Mouse (Mus musculus): ENCODE results near the gene Dvl3.
A peak's percentile ranks its signal among the peaks of the same experiment; 100 is the strongest.

The Dvl3 gene

GRCm38 (mm10) chr16:20497980-20498676, 18.7 kb upstream of the Dvl3 start:
- peak; percentile 91 for DNase-seq

- peak; percentile 99 for DNase-seq
Observed at GRCm38 (mm10) chr16:20498677-20499475, 17.9 kb upstream of the Dvl3 start, which contains the start of gene Eif2b5. Gene Eif2b5 (plus strand): TSS chr16:20498817.

- DNase-seq: no peak
Observed at GRCm38 (mm10) chr16:20506000-20506399, 10.8 kb upstream of the Dvl3 start.

- DNase-seq: no peak
Observed at GRCm38 (mm10) chr16:20509349-20509748, 7.4 kb upstream of the Dvl3 start.

- DNase-seq: no peak
Observed at GRCm38 (mm10) chr16:20511277-20511847, 5.4 kb upstream of the Dvl3 start.

- peak; percentile 81 for DNase-seq
Observed at GRCm38 (mm10) chr16:20516032-20516431, 750 bp upstream of the Dvl3 start.

- DNase-seq: no peak
Observed at GRCm38 (mm10) chr16:20517216-20517615, 434 bp downstream of the Dvl3 start.

- DNase-seq: peak; percentile 93
Observed at GRCm38 (mm10) chr16:20517701-20518374, 1.1 kb downstream of the Dvl3 start.

- no peak for DNase-seq
Observed at GRCm38 (mm10) chr16:20523886-20524285, 7.1 kb downstream of the Dvl3 start.

- DNase-seq: no peak
Observed at GRCm38 (mm10) chr16:20528779-20529178, 12.0 kb downstream of the Dvl3 start.

- DNase-seq: no peak
Observed at GRCm38 (mm10) chr16:20529375-20529774, 12.6 kb downstream of the Dvl3 start.

GRCm38 (mm10) chr16:20530941-20531340, 14.2 kb downstream of the Dvl3 start:
- DNase-seq: peak; percentile 91

GRCm38 (mm10) chr16:20534617-20535295, 18.0 kb downstream of the Dvl3 start:
- peak; percentile 84 for DNase-seq

- DNase-seq: peak; percentile 100
Observed at GRCm38 (mm10) chr16:20535296-20536080, 18.7 kb downstream of the Dvl3 start, which contains the start of gene Ap2m1. Gene Ap2m1 (plus strand): TSS chr16:20535478.

- DNase-seq: no peak
Observed at GRCm38 (mm10) chr16:20536081-20536665, 19.4 kb downstream of the Dvl3 start.

- peak; percentile 94 for DNase-seq
Observed at GRCm38 (mm10) chr16:20537071-20537471, 20.3 kb downstream of the Dvl3 start.

- peak; percentile 93 for DNase-seq
Observed at GRCm38 (mm10) chr16:20537601-20538320, 21.0 kb downstream of the Dvl3 start.

- DNase-seq: no peak
Observed at GRCm38 (mm10) chr16:20539649-20540048, 22.9 kb downstream of the Dvl3 start.

- DNase-seq: peak; percentile 89
Observed at GRCm38 (mm10) chr16:20540438-20540837, 23.7 kb downstream of the Dvl3 start.

GRCm38 (mm10) chr16:20545696-20546095, 28.9 kb downstream of the Dvl3 start:
- DNase-seq: peak; percentile 90
